Mouse (Mus musculus) cerebellum, adult 18-20 months (tissue): Measurements from ENCODE around the gene Naaladl1.
A peak's percentile ranks its signal among the peaks of the same experiment; 100 is the strongest.
"Not testable (repeated sequence)": the region's sequence is repeated elsewhere in the genome, so short reads cannot be mapped to it uniquely, and the experiment has no call there.

Source experiments
- DNase-seq, 2 experiments: peaks; one replicate each; pipeline ENCODE4 v3.0.0; 2021

The Naaladl1 gene

DNA sequence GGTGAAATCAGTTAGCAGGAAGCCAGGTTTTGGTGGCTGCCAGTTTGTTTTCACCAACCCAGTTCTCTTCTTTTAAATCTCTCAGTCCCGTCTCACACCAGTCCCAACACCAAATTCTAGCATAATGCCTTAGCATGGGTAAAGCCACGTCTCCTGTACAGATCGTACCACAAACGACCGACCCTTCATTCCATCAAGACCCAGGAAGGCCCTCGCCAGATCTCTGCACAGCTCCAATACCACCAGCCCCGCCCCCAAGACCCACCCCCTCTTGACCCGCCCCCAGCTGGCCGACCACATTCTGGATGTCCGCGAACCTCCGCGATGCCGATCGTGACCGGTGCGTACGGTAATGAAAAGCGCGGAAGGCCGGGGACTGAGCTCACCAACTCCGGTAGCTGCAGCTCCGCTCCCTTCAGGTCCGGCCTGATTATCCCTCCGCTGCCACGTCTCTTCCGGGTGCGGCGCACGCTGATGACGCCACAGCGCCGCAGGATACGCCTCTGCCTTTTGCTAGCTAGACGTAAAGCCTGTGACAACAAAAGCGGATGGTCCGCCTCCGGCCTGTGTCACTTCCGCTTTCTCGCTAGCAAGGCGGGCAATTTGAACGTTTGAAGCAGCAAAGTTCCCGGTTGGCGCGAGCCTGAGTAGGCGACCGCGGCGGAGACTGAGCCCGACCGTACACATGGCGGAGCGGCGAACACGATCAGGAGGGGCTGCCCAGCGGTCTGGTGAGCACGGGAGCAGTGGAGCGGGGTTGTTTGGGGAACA lies 20.9 kb upstream of the Naaladl1 start, which contains the start of the genes Zfpl1 and Cdca5:
Gene Zfpl1 (minus strand): TSS at position 479 of the 771 bp plus-strand sequence.
Gene Cdca5 (plus strand): TSS at position 506 of the 771 bp plus-strand sequence.
- DNase-seq: peak; percentile 97 to 99

DNA sequence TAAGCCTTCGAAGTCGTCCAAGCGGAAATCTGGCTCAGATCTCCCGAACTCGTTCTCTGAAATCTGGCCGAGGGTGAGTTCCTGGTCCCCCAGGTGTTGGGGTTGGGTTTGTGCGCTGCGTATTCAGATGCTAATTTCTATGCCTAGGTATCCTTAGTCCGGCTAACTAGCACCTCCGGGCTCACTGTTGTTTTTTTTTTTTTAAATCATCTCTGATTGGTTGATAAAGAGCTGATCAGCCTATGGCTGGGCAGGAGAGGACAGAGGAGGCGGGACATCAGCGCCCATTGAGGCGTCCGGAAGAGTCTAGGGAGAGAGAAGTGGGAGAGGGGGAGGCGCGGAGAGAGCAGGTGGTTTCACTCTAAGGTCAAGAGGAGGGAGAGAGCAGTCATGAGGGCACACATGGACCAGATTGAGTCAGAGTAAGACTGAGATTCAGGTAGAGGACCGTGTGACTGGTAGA lies 20.1 kb upstream of the Naaladl1 start:
- no peak for DNase-seq

- no peak for DNase-seq
Measured at GRCm38 (mm10) chr19:6088841-6089240, 16.7 kb upstream of the Naaladl1 start.

DNA sequence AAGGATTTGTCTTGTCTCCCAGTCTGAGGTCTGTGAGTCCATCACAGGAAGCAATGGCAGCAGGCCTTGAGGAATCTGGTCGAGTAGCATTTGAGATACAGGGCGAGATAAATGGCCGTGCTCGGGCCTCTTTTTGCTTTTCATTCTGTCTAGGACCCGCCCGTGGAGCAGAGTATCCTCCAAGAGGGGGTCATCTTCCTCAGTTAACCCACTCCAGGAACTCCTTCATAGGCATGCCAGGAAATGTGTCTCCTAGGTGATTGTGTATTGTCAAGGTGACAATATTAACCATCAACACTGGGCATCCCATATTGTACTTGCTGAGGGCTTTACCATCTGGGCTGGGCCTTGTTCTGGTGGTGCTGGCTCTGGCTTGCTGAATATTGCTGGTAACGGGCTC lies 11.5 kb upstream of the Naaladl1 start, which contains the start of gene AC131692.1:
Gene AC131692.1 (plus strand): TSS at position 301 of the 400 bp plus-strand sequence.
- DNase-seq: no peak

DNA sequence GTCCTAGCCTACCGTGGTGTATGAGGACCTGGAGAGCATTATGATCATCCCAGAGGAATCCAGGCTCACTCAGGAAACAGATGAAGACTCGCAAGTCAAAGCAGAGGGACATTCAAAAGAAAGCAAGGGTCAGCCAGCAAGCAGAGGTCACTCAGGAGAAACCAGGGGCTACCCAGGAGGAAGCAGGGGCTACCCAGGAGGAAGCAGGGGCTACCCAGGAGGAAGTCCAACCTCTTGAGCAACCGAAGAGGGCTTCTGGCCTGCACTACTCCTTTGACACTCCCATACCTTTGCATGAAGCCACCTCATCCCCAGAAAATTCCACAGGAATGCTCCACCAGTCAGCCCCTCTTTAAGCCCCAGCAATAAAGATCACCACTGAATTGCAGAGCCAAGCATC lies 7.7 kb upstream of the Naaladl1 start:
- no peak for DNase-seq

DNA sequence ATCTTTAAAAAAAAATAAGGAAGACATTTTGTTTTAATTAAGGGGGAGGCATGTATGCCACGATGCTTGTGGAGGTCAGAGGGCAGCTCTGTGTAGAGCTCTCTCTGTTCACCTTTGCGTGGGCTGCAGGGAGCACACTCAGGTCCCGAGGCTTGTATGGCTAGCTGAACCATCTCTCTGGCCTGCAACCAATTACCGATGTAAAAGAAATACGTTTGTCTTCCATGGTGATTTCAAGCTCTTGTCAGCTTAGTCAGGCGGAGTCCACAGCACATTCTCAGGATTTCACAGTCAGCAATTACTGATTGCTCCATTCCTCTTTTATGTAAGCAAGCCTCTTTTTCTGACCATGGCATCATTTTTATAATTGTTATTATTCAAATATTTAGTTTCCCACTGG lies 4.4 kb upstream of the Naaladl1 start:
- no peak for DNase-seq

DNA sequence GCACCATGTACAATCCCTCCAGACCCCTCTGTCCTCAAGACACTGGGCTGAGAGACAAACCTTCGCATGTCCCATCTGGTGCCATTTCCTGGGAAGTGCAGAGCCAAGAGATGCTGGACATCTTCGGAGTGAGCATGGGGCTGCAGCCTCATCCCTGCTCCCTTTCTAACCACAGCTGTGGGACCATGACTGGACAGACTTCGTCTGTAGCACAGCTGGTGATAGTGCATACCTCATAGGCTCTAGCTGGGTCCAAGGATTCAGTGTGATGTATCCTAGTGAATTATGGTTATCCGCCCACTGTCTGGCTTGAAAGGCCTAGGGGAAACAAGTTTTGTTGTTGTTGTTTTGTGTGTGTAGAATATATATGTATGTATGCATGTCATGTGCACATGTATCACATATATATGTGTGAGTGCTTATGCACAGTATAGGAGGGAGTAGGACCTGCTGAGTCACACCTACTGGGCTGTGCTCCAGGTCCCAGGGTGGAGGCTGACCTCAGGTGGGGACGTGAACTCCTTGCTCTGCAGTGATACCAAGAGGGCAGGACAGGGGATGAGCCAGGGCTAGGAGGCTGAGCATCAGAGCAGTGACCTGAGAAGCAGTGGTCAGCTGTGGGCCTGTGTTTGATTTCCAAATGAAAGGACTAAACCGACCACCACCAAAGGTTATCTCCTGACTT lies 3.3 kb upstream of the Naaladl1 start:
- DNase-seq: no peak

DNA sequence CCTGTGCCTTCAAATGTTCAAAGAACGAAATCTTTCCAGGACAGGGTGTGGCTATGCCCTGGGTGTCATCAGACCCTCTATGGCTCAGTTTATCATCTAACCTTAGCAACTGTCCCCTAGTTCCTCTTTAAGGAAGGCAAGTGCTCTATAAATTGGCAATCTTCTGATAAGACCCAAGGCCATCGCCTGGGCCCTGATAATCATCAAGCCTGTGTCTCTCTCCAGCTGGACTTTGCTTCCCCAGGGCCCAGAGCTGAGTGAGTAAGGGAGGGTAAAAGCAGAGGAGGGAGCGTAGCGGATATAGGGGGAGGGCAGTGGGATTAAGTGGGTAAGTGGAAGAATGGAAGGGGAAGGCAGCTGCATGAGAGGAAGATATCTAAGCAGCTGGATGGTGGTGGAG lies 1.1 kb upstream of the Naaladl1 start:
- no peak for DNase-seq

DNA sequence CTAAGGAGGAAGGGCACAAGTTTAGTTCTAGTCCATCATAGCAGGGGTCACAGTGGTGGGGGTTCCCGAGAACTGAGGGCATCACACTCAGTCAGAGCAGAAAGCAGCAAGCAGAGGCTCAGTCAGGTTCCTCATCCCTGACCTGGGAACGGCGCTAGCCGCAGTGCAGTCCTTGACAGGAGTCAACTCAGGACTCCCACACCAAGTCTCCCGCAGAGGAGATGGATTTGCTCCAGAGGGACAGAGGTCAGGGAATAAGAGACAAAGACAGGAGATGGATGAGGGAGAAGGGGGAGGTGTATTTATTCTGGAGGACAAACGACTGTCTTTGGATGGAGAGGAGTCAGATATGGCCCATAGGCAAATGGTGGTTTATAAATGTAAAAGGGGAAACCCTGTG lies 7.5 kb downstream of the Naaladl1 start:
- DNase-seq: no peak

- DNase-seq: no peak
Measured at GRCm38 (mm10) chr19:6116113-6116850, 10.7 kb downstream of the Naaladl1 start.

DNA sequence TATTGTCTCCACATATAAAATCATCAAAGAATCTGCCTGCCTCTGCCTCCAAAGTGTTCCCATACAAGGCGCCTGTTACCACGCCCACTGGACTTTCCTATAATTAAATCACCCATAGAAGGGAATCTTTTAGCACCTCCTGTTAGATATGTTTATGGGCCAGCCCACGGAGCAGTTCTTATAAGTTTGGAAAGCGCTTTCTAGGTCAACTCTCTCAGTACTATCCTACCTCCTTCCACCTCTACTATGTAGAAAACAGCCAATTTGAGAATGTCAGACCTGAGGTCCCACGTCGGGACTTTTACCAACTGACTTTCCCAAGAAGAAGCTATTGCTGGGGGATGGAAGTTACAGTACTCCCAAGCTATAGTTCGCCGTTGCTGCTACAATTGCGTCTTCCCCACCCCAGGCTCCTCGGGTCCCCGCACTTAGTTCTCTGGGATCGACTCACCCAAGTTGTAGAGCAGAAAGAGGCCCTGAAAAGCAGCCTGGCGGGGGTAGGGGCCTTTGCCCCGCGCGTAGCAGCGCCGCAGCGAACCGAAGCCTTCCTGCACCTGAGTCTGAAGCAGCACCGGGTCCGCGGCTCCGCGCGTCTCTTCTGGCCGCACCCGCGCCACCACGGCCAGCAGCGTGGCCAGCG lies 11.9 kb downstream of the Naaladl1 start:
- DNase-seq: no peak

GRCm38 (mm10) chr19:6117986-6118676 lies 12.5 kb downstream of the Naaladl1 start, which contains the start of gene Sac3d1:
Gene Sac3d1, minus strand, starts transcription at chr19:6118650.
- peak; percentile 90 to 92 for DNase-seq

- no peak for DNase-seq
Measured at GRCm38 (mm10) chr19:6118677-6119185, 13.1 kb downstream of the Naaladl1 start.

GRCm38 (mm10) chr19:6121761-6122160 lies 16.2 kb downstream of the Naaladl1 start:
- DNase-seq: no peak

- no peak for DNase-seq
Measured at GRCm38 (mm10) chr19:6123330-6123729, 17.7 kb downstream of the Naaladl1 start.

DNA sequence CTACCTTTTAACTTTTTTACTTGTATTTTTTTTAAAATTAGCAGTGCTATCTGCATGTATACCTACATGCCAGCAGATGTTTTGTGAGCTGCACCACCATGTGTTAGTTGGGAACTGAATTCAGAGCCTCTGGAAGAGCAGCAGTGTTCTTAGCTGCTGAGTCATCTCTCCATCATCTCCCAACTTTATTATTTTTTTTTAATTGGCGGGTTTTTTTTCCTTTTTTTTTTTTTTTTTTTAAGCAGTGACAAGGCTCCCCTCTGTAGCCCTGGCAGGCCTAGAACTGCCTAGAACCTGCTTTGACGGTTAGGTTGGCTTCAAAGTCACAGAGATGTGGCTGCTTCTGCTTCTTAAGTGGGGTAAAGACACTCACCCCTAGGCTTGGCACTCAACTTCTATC lies 19.3 kb downstream of the Naaladl1 start:
- no peak for DNase-seq

GRCm38 (mm10) chr19:6126289-6126688 lies 20.7 kb downstream of the Naaladl1 start:
- DNase-seq: peak; percentile 54 to 65

GRCm38 (mm10) chr19:6126789-6127580 lies 21.4 kb downstream of the Naaladl1 start:
- DNase-seq: no peak

GRCm38 (mm10) chr19:6127760-6128341 lies 22.3 kb downstream of the Naaladl1 start, which contains the start of gene Snx15:
Gene Snx15, minus strand, starts transcription at chr19:6128304.
- DNase-seq: peak; percentile 96 to 98

DNA sequence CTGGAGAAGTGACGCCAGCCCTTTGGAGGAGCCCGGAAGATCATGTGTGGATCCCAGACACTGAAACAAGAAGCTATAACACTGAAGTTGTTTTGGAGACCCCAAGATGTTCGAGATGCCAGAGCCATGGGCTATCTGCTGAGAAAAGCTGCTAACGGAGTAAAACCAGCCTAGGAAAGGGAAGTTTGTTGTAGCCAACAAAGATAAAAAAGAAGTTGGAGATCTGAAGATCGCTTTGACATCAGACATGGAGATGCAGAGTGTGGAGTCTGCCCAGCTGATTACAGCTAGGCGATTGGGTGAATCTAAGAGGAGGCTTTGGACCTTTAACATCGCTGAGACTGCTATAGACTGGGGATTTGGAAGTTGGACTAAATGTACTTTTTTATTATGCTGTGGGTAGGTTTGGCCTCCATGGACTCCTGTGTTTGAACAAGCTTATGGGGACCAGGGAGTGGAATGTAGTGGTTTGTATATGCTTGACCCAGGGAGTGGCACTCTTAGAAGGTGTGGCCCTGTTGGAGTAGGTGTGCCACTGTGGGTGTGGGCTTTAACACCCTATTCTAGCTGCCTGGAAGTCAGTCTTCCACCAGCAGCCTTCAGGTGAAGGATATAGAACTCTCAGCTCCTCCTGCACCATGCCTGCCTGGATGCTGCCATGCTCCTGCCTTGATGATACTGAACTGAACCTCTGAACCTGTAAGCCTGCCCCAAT lies 25.0 kb downstream of the Naaladl1 start:
- not testable (repeated sequence) for DNase-seq
